Mouse (Mus musculus): Measurements from ENCODE around the gene Fgfr2.

DNA sequence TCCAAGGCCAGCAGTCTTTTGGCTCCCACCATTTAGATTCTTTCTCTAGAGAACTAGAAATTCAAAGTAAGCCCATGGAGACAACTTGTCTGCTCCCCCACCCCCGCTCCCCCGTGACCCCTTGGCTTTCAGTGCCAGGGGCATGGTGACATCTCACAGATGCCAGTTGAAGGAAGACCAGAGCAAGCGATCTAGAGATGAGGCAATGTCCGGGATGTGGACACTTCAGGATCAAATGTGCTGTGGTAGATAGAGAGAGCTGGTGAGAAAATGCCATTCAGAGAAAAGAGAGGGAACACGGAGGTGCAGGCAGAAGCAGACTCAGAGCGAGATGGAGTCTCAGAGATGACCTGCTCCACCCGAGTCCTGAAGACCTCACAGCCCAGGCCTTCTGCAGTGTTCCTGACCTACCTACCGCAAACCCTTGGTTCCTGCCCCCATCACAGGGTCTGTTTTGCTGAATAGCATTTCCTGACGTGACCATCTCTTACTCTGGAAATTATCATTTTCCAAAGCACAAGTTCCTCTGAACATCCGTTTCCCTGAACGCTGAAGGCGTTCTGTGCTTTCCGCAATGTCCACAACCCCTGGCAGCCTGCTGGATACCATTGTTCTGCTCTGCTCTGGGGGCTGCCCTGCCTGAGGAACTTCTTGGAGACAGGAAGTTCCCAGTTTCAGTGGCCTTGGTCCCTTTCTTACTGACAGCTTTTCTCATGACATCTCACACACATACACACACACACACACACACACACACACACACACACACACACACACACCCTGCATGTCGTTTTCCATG, 783.9 kb downstream of the Fgfr2 start:
- TF ChIP-seq POLR2A (IDR thresholded peaks at IDR 0.05; ENCODE audit: insufficient read length, low read depth) = no peak
- no peak for TF ChIP-seq MYOD1 (IDR thresholded peaks at IDR 0.05; ENCODE audit: control insufficient read depth in 1 of 3, insufficient read length in 2 of 3, low read depth in 2 of 3)
